Mouse (Mus musculus): ENCODE results near the gene Cdk4.

Cdk4 gene

GRCm38 (mm10) chr10:127100414-127100813 is 37.1 kb downstream of the Cdk4 start:
- no peak for DNase-seq

GRCm38 (mm10) chr10:127101151-127101550 is 37.8 kb downstream of the Cdk4 start:
- no peak for DNase-seq

DNA sequence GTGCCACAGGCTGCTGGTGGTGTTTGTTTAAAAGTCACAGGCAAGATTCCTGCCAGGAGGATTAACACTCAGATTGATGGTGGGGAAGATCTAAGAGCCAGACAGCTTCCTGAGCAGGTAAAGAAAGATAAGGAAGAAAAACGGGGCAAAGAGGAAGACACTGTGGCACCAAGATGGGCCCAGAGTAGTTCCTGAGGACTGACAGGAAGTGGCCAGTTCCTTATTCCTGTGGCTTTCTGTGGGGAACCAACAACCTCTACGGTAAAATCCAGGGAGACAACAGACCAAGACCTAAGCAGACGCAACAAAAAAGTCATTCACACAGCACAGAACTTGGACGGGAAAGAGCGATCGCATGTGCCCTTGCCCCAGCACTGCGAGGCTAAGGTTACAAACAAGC is 40.3 kb downstream of the Cdk4 start:
- DNase-seq: no peak

DNA sequence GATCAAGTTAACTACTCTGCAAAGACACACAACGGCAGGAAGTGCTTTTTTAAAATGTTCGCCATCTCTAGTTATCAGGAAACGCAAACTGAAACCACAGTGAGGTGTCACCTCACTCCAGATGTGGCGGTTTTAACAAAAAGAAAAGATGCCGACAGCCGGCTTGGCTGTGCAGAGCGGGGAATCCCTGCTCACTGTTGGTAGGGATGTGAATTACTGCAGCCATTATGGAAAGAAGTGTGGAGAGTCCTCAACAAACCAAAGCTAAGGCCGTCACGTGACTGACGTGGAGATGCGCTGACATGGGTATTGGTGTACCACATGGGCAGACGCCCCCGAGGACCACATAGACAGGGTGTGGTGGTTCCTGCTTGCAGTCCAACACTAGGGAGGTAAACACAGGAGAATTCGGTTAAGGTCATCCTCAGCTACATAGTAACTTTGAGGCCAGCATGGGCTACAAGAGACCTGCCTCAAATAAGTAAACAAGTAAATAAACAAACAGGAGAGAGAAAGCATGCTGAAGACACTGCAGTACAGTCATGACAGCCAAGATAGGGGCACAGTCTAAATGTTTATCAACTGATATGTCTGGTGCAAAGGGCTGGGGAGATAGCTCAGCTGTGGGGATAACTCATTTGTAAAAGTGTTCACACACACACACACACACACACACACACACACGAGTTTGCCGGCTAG is 44.4 kb downstream of the Cdk4 start:
- no peak for DNase-seq

GRCm38 (mm10) chr10:127108262-127108583 is 44.9 kb downstream of the Cdk4 start:
- DNase-seq: no peak

DNA sequence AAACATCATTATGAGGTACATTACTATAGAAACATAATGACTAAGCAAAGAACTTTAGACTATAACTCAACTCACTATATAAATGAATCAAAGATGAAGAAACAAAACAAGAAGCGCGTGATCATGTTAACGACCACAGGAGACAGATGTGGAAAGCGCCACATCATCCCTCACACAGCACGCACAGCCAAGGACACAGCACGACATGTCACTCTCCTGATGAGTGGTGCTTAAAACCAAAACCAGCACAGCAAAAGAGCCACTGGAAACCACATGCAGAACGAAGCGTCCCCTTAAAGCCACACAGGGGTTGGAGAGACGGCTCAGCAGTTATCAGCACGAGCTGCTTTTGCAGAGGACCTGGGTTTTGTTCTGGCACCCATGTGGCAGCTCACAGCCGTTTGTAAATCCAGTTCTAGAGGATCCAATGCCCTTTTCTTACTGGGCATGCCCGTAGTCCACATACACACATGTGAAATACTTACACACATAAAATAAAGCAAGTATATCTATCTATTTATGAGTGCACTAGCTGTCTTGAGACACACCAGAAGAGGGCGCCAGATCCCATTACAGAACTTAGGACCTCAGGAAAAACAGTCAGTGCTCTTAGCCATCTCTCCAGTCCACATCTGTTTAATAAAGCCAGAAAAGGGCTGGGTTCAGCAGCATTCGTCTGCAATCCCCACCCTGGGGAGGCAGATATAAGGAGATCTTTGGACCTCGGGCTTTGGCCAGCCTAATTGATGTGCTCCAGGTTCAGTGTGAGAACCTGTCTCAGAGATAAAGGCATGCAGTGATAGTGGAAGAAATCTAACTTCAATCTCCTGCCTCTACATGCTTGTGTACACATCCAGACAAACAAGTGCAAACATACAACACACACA is 47.9 kb downstream of the Cdk4 start:
- DNase-seq: no peak

DNA sequence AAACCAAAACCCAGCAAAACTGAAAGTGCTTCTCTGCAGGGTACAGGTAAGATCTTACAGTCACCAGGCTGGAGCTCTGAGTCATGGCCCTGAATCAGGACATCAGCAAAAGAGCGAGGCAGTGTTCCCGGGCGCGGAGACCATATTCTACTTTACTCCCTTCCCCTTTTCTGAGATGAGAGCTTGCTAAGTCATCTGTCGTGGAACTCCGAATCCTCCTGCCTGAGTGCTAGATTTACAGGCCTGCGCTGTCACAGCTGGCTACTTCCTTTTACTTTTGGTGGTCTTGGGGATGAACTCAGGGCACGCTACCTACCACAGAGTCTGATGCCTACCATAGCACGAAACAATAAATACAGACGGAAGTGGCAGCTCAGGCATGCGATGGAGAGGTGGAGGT is 51.1 kb downstream of the Cdk4 start:
- no peak for DNase-seq

GRCm38 (mm10) chr10:127115068-127115467 is 51.7 kb downstream of the Cdk4 start:
- no peak for DNase-seq
